Mouse (Mus musculus): ENCODE data around the gene Sf3b4.
"Not testable (repeated sequence)": the region's sequence is repeated elsewhere in the genome, so short reads cannot be mapped to it uniquely, and the experiment has no call there.

- TF ChIP-seq CTCF (IDR thresholded peaks at IDR 0.05; ENCODE audit: insufficient read depth, low read length); POLR2A (IDR thresholded peaks at IDR 0.05; ENCODE audit: borderline replicate concordance, extremely low read depth, low read depth, low read length): not testable (repeated sequence)
Observed at GRCm38 (mm10) chr3:96220131-96220764, 48.1 kb downstream of the Sf3b4 start.

Measured in lung, adult 2 months (tissue).